Mouse (Mus musculus): Measurements from ENCODE around the gene Ccl17.

Gene Ccl17

GRCm38 (mm10) chr8:94810153-94810552 is at the start of gene Ccl17:
Gene Ccl17, plus strand, starts transcription at chr8:94810453.
- DNase-seq: no peak

- no peak for DNase-seq
These were observed 43.2 kb upstream of the Ccl17 start for GRCm38 (mm10) chr8:94767035-94767434.

GRCm38 (mm10) chr8:94770945-94771344 is 39.3 kb upstream of the Ccl17 start:
- no peak for DNase-seq

- no peak for DNase-seq
These were observed 38.1 kb upstream of the Ccl17 start, which contains the start of gene Cx3cl1 for GRCm38 (mm10) chr8:94771941-94772670. Gene Cx3cl1, plus strand, starts transcription at chr8:94772009.

- no peak for DNase-seq
These were observed 37.2 kb upstream of the Ccl17 start for GRCm38 (mm10) chr8:94773048-94773447.

GRCm38 (mm10) chr8:94773700-94774171 is 36.5 kb upstream of the Ccl17 start:
- no peak for DNase-seq

GRCm38 (mm10) chr8:94774601-94775000 is 35.7 kb upstream of the Ccl17 start:
- no peak for DNase-seq

- no peak for DNase-seq
These were observed 33.9 kb upstream of the Ccl17 start for GRCm38 (mm10) chr8:94776346-94776745.

GRCm38 (mm10) chr8:94778036-94778435 is 32.2 kb upstream of the Ccl17 start:
- DNase-seq: no peak

GRCm38 (mm10) chr8:94778473-94778872 is 31.8 kb upstream of the Ccl17 start:
- no peak for DNase-seq

- DNase-seq: no peak
These were observed 31.2 kb upstream of the Ccl17 start for GRCm38 (mm10) chr8:94778895-94779533.

- no peak for DNase-seq
These were observed 30.5 kb upstream of the Ccl17 start for GRCm38 (mm10) chr8:94779534-94780294.

GRCm38 (mm10) chr8:94780491-94781154 is 29.6 kb upstream of the Ccl17 start:
- DNase-seq: no peak

GRCm38 (mm10) chr8:94781155-94781837 is 29.0 kb upstream of the Ccl17 start:
- DNase-seq: no peak

- DNase-seq: no peak
These were observed 28.4 kb upstream of the Ccl17 start for GRCm38 (mm10) chr8:94781838-94782235.

GRCm38 (mm10) chr8:94783890-94784289 is 26.4 kb upstream of the Ccl17 start:
- DNase-seq: no peak

GRCm38 (mm10) chr8:94785247-94785985 is 24.8 kb upstream of the Ccl17 start:
- peak; percentile 16 to 24 for DNase-seq

GRCm38 (mm10) chr8:94785995-94786595 is 24.2 kb upstream of the Ccl17 start:
- DNase-seq: no peak

- DNase-seq: no peak
These were observed 22.4 kb upstream of the Ccl17 start for GRCm38 (mm10) chr8:94787524-94788501.
